Mouse (Mus musculus): Measurements from ENCODE around the gene Gjd3. TPM values are rescaled to one million over a fixed set of nuclear protein-coding genes. Genes with fewer than 3 reads are reported as not detected.

Gene Gjd3
- polyA plus RNA-seq, 1 experiment from 2014 or later = 1.9 TPM

DNA sequence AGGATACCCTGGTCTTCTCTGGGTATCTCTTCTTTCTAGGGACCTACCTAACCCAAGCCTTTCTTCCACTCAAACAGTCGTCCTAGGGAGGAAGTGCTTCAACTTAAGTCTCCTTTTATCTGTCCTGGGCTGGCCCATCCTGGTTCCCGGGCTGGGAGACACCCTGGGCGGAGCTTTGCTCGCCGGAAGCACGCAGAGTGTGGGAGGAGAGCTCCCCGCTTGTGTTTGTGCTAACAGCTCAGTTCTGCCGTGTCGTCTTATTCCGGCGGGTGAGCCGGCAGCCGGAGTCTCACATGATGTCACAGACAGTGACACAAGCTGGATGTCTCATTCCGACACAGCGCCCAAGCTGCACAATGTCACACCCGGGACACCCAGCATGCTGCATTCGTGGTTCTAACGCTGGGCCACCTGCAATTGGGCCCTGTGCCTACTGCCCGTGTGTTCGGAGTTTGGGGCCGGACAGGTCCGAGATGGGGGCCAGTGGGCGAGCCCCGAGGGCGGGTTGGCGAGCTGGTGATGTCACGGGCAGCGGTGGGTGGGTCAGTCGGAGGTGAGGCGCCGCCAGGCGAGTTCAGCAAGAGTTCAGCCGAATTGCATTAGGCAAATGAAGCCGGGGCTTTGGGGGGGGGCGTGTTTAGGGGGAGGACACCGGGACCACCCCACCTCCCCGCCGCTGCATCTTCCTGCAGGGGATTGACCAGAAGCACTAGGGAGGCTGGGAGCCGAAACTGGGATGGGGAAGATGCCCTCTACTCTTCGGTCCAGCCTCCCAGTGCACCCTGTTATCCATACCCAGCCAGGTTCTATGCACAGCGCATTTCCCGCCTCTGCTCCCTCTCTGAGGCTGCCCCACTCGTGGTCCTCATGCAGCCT, 23.1 kb downstream of the Gjd3 start:
- no peaks in the 10 kb centered on the region for H3K27me3 ChIP-seq (ENCODE audit: control insufficient read depth, insufficient read depth, low read length)
- DNase-seq (ENCODE audit: low spot score) (peak; percentile 91), ATAC-seq (ENCODE audit: low FRiP score, low TSS enrichment) (peak; percentile 69)
- peak overlapping the region; percentile 82 for H3K9ac ChIP-seq (ENCODE audit: low read length)
- no peaks in the 10 kb centered on the region for H3K9me3 ChIP-seq (ENCODE audit: control insufficient read depth, low read length)
- H3K4me1 ChIP-seq (replicated peaks; ENCODE audit: control insufficient read depth, insufficient read depth) = peaks cover 15% of the 10 kb centered on the region
- peak overlapping the region; percentile 92 for H3K27ac ChIP-seq (replicated peaks)
- H3K4me3 ChIP-seq (ENCODE audit: low read depth, low read length) = peak overlapping the region; percentile 70
- TF ChIP-seq CTCF (IDR thresholded peaks at IDR 0.05; ENCODE audit: low read depth) = 0 out of 2 replicates have a peak, but pooled peaks have one; percentile 15
- no peak for TF ChIP-seq EP300 (optimal IDR thresholded peaks at IDR 0.05)
- WGBS = 2% methylated on average over 43 of the region's 43 CpGs
- no peaks in the 10 kb centered on the region for H3K36me3 ChIP-seq (ENCODE audit: control insufficient read depth, insufficient read depth, low read length)
- H3K4me2 ChIP-seq (replicated peaks; ENCODE audit: low read depth) = peak overlapping the region; percentile 99

DNA sequence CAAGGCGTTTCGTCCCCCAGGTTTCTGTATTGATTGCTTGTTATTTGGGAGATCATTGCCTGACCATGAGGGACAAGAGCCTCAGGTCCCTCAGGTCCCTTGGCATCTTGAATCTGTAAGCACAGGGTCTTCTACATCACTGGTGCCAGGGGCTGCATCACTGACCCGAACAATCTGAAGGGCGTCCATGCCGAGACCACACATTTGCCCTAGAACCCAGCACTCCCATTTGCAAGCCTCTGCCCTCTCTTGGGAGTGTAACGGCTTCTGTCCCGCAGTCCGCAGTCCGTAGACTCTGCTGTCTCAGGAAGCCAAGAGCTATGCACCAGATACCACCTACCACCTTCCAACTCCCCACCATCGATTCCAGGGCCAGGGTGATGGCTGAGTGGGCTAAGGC, 26.5 kb downstream of the Gjd3 start:
- Histone ChIP-seq H3K9ac (ENCODE audit: low read length) (no peak overlapping the region), H3K27ac (replicated peaks) (no peak overlapping the region), H3K4me2 (replicated peaks; ENCODE audit: low read depth) (no peak overlapping the region), H3K4me1 (replicated peaks; ENCODE audit: control insufficient read depth, insufficient read depth) (peaks cover 19% of the 10 kb centered on the region; the same call in 1 of the 2 replicates), H3K27me3 (ENCODE audit: control insufficient read depth, insufficient read depth, low read length) (no peaks in the 10 kb centered on the region), H3K9me3 (ENCODE audit: control insufficient read depth, low read length) (no peaks in the 10 kb centered on the region), H3K36me3 (ENCODE audit: control insufficient read depth, insufficient read depth, low read length) (no peaks in the 10 kb centered on the region), H3K4me3 (ENCODE audit: low read depth, low read length) (no peak overlapping the region)
- WGBS = 81% methylated on average over 10 of the region's 10 CpGs
- TF ChIP-seq CTCF (IDR thresholded peaks at IDR 0.05; ENCODE audit: low read depth) (no peak), EP300 (optimal IDR thresholded peaks at IDR 0.05) (no peak)
- DNase-seq (ENCODE audit: low spot score) (no peak), ATAC-seq (ENCODE audit: low FRiP score, low TSS enrichment) (no peak)

DNA sequence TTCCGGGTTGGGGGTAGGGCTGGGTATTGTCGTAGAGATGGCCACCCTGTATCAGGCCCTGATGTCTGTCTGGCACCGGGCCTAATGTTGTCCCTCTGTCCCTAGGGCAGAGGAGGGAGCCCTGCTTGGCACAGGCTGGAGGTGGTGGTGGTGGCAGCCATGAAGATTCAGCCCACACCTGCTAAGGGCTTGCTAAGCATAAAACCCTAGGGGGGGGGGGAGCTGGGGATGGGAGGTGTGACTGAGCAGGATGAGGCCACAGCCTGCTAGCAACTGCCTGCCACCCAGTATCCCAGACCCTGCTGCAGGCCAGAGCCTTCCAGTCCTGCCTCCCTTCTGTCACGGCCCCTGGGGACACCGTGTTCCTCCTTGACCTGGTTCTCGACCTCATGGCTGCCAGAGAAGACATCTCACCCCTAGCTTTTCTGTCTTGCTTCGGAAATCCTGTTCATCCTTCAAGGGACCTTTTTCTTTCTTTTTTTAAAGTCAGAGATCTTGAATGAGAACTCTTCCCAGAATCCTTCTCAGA, 27.0 kb downstream of the Gjd3 start:
- H3K4me2 ChIP-seq (replicated peaks; ENCODE audit: low read depth) = no peak overlapping the region
- 34% methylated on average over 7 of the region's 7 CpGs for WGBS
- no peaks in the 10 kb centered on the region for H3K27me3 ChIP-seq (ENCODE audit: control insufficient read depth, insufficient read depth, low read length)
- H3K4me3 ChIP-seq (ENCODE audit: low read depth, low read length) = no peak overlapping the region
- ATAC-seq (ENCODE audit: low FRiP score, low TSS enrichment) (no peak), DNase-seq (ENCODE audit: low spot score) (no peak)
- 0 out of 2 replicates have a peak overlapping the region, but pooled peaks have one; percentile 23 for H3K9ac ChIP-seq (ENCODE audit: low read length)
- no peaks in the 10 kb centered on the region for H3K9me3 ChIP-seq (ENCODE audit: control insufficient read depth, low read length)
- TF ChIP-seq CTCF (IDR thresholded peaks at IDR 0.05; ENCODE audit: low read depth) (no peak), EP300 (optimal IDR thresholded peaks at IDR 0.05) (no peak)
- peaks cover 19% of the 10 kb centered on the region; the same call in 1 of the 2 replicates for H3K4me1 ChIP-seq (replicated peaks; ENCODE audit: control insufficient read depth, insufficient read depth)
- H3K36me3 ChIP-seq (ENCODE audit: control insufficient read depth, insufficient read depth, low read length) = no peaks in the 10 kb centered on the region
- H3K27ac ChIP-seq (replicated peaks) = peak overlapping the region; percentile 40; the same call in 1 of the 2 replicates

DNA sequence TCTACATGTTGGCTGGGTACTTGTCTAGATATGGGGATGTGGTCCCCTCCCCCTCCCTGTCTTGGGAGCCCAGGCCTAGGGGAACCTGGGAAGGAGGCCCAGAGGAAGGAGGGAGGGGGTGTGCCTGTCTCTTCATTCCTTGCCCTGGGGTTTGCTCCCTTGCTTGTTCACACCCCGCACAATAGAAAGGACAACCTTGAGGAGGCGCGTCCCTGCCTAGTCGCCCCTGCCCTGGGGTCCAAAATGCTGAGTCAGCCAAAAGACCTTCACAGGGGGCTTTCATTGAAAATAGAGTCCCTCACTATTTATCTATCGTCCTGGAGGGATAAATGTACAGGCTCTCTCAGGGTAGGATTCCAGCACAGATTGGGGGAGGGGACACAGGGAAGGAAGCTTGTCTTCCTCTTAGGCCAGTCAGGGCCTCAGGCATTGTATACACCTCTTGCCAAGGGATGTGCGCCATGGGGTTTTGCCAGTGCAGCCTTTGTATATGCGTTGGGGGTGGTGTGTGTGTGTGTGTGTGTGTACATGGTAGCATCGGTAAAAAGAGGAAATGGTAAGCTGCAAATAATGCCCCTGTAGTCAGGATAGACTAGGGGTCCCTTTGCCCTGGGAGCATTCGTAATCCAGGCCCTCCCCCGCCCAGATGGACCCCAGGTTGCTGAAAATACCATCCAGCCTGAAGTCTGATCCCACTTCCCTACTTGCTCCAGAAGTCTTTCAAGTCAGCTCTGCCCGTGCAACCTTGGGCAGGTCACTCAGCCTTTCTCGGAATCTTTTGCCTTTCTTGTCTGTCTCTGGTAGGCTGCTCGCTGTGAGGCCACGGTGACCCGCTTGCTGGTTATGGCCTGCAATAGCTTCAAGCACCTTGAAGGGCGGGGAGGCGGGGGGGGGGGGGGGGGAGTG, 27.8 kb downstream of the Gjd3 start:
- Histone ChIP-seq H3K4me2 (replicated peaks; ENCODE audit: low read depth) (peak overlapping the region; percentile 41), H3K4me3 (ENCODE audit: low read depth, low read length) (no peak overlapping the region), H3K27ac (replicated peaks) (peak overlapping the region; percentile 83), H3K9ac (ENCODE audit: low read length) (peak overlapping the region; percentile 41), H3K4me1 (replicated peaks; ENCODE audit: control insufficient read depth, insufficient read depth) (peaks cover 27% of the 10 kb centered on the region; the same call in 1 of the 2 replicates), H3K27me3 (ENCODE audit: control insufficient read depth, insufficient read depth, low read length) (no peaks in the 10 kb centered on the region), H3K36me3 (ENCODE audit: control insufficient read depth, insufficient read depth, low read length) (no peaks in the 10 kb centered on the region), H3K9me3 (ENCODE audit: control insufficient read depth, low read length) (no peaks in the 10 kb centered on the region)
- 19% methylated on average over 17 of the region's 17 CpGs for WGBS
- no peak for ATAC-seq (ENCODE audit: low FRiP score, low TSS enrichment)
- TF ChIP-seq EP300 (optimal IDR thresholded peaks at IDR 0.05) = no peak
- no peak for TF ChIP-seq CTCF (IDR thresholded peaks at IDR 0.05; ENCODE audit: low read depth)
- no peak for DNase-seq (ENCODE audit: low spot score)

DNA sequence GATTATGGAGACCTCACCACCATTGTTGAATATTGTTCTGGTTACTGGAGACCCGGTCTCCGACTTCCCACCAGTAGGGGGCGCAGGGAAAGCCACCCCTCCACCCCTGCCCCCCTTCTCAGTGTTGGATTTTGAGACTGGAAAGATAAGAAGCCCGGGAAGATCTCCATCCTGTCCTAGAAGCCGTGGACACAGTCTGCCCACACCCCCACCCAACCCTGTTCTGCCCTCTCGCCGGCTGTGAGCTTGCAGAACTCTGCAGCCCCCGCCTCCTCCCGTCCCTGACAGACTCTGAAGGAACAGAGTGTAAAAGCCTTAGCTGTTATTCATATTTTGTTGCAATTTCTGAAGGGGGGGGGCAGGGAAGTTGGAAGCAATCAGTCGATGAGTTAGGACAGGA, 28.4 kb downstream of the Gjd3 start:
- no peaks in the 10 kb centered on the region for H3K27me3 ChIP-seq (ENCODE audit: control insufficient read depth, insufficient read depth, low read length)
- ATAC-seq (ENCODE audit: low FRiP score, low TSS enrichment) (peak; percentile 37; the same call in 1 of the 2 replicates), DNase-seq (ENCODE audit: low spot score) (peak; percentile 82)
- TF ChIP-seq EP300 (optimal IDR thresholded peaks at IDR 0.05) (no peak), CTCF (IDR thresholded peaks at IDR 0.05; ENCODE audit: low read depth) (peak; percentile 79)
- no peak overlapping the region for H3K9ac ChIP-seq (ENCODE audit: low read length)
- no peaks in the 10 kb centered on the region for H3K9me3 ChIP-seq (ENCODE audit: control insufficient read depth, low read length)
- H3K36me3 ChIP-seq (ENCODE audit: control insufficient read depth, insufficient read depth, low read length) = no peaks in the 10 kb centered on the region
- H3K4me2 ChIP-seq (replicated peaks; ENCODE audit: low read depth) = peak overlapping the region; percentile 41
- 0 out of 2 replicates have a peak overlapping the region, but pooled peaks have one; percentile 4 for H3K4me3 ChIP-seq (ENCODE audit: low read depth, low read length)
- 4% methylated on average over 10 of the region's 10 CpGs for WGBS
- H3K27ac ChIP-seq (replicated peaks) = peak overlapping the region; percentile 83
- peaks cover 33% of the 10 kb centered on the region; the same call in 1 of the 2 replicates for H3K4me1 ChIP-seq (replicated peaks; ENCODE audit: control insufficient read depth, insufficient read depth)

All from stomach, postnatal 0 days (tissue).